Mouse (Mus musculus): ENCODE data around the gene Ntrk2. TPM values are rescaled to one million over a fixed set of nuclear protein-coding genes. Genes with fewer than 3 reads are reported as not detected.
A peak's percentile ranks its signal among the peaks of the same experiment; 100 is the strongest.

The Ntrk2 gene
- total RNA-seq, 2 experiments from 2014 or later: 335 to 354 TPM

GRCm38 (mm10) chr13:58947056-58947455 is 140.7 kb downstream of the Ntrk2 start:
- intact Hi-C loops (cut with DNase I): loop anchor here (10.0 kb wide), 1 partner anchor 128 kb away; no protein-coding TSS in a partner anchor
- DNase-seq (ENCODE audit: low spot score in 2 of 2): no peak

- DNase-seq (ENCODE audit: low spot score in 2 of 2): no peak
- intact Hi-C loops (cut with DNase I): no loop called here
Observed at GRCm38 (mm10) chr13:58954331-58954730, 148.0 kb downstream of the Ntrk2 start.

GRCm38 (mm10) chr13:58954764-58955163 is 148.4 kb downstream of the Ntrk2 start:
- no peak for DNase-seq (ENCODE audit: low spot score in 2 of 2)
- intact Hi-C loops (cut with DNase I): no loop called here

GRCm38 (mm10) chr13:58955237-58955777 is 148.9 kb downstream of the Ntrk2 start:
- intact Hi-C loops (cut with DNase I): no loop called here

GRCm38 (mm10) chr13:58958171-58958904 is 152.0 kb downstream of the Ntrk2 start:
- intact Hi-C loops (cut with DNase I): no loop called here
- DNase-seq (ENCODE audit: low spot score in 2 of 2): no peak

More at GRCm38 (mm10) chr13:58955237-58955777, 148.9 kb downstream of the Ntrk2 start:
- DNase-seq (ENCODE audit: low spot score in 2 of 2): peak in 1 of 2 experiments; percentile 52

GRCm38 (mm10) chr13:58960321-58960720 is 154.0 kb downstream of the Ntrk2 start:
- no peak for DNase-seq (ENCODE audit: low spot score in 2 of 2)
- intact Hi-C loops (cut with DNase I): no loop called here

GRCm38 (mm10) chr13:58964701-58965359 is 158.5 kb downstream of the Ntrk2 start:
- intact Hi-C loops (cut with DNase I): no loop called here
- peak in 1 of 2 experiments; percentile 31 for DNase-seq (ENCODE audit: low spot score in 2 of 2)

- intact Hi-C loops (cut with DNase I): no loop called here
- DNase-seq (ENCODE audit: low spot score in 2 of 2): no peak
Observed at GRCm38 (mm10) chr13:58965826-58966225, 159.5 kb downstream of the Ntrk2 start.

GRCm38 (mm10) chr13:58966466-58966865 is 160.1 kb downstream of the Ntrk2 start:
- DNase-seq (ENCODE audit: low spot score in 2 of 2): no peak
- intact Hi-C loops (cut with DNase I): no loop called here

GRCm38 (mm10) chr13:58968168-58968567 is 161.8 kb downstream of the Ntrk2 start:
- DNase-seq (ENCODE audit: low spot score in 2 of 2): no peak
- intact Hi-C loops (cut with DNase I): no loop called here

- intact Hi-C loops (cut with DNase I): no loop called here
- DNase-seq (ENCODE audit: low spot score in 2 of 2): peak in 1 of 2 experiments; percentile 45
Observed at GRCm38 (mm10) chr13:58971449-58971903, 165.1 kb downstream of the Ntrk2 start.

- no peak for DNase-seq (ENCODE audit: low spot score in 2 of 2)
- intact Hi-C loops (cut with DNase I): no loop called here
Observed at GRCm38 (mm10) chr13:58972511-58972910, 166.1 kb downstream of the Ntrk2 start.

GRCm38 (mm10) chr13:58996447-58996846 is 190.1 kb downstream of the Ntrk2 start:
- DNase-seq (ENCODE audit: low spot score in 2 of 2): no peak
- intact Hi-C loops (cut with DNase I): no loop called here

- DNase-seq (ENCODE audit: low spot score in 2 of 2): no peak
- intact Hi-C loops (cut with DNase I): no loop called here
Observed at GRCm38 (mm10) chr13:58997763-58998162, 191.4 kb downstream of the Ntrk2 start.

GRCm38 (mm10) chr13:58999373-59000053 is 193.1 kb downstream of the Ntrk2 start:
- intact Hi-C loops (cut with DNase I): no loop called here
- no peak for DNase-seq (ENCODE audit: low spot score in 2 of 2)

- no peak for DNase-seq (ENCODE audit: low spot score in 2 of 2)
- intact Hi-C loops (cut with DNase I): no loop called here
Observed at GRCm38 (mm10) chr13:59002943-59003806, 196.8 kb downstream of the Ntrk2 start.

- intact Hi-C loops (cut with DNase I): no loop called here
- no peak for DNase-seq (ENCODE audit: low spot score in 2 of 2)
Observed at GRCm38 (mm10) chr13:59003807-59004173, 197.4 kb downstream of the Ntrk2 start.

- DNase-seq (ENCODE audit: low spot score in 2 of 2): peak in 1 of 2 experiments; percentile 34
- intact Hi-C loops (cut with DNase I): no loop called here
Observed at GRCm38 (mm10) chr13:59004579-59004978, 198.2 kb downstream of the Ntrk2 start.

GRCm38 (mm10) chr13:59009855-59010254 is 203.5 kb downstream of the Ntrk2 start:
- intact Hi-C loops (cut with DNase I): loop anchor here (5.0 kb wide), 1 partner anchor 62 kb away; no protein-coding TSS in a partner anchor
- DNase-seq (ENCODE audit: low spot score in 2 of 2): no peak
